Mouse (Mus musculus) CH12.LX (cell line): Measurements from ENCODE around the gene Cgref1. TPM values are rescaled to one million over a fixed set of nuclear protein-coding genes. Genes with fewer than 3 reads are reported as not detected.

ENCODE experiments used
- DNase-seq: peaks from one replicate; pipeline ENCODE4 v3.0.0-alpha.2; 2013; ENCODE audit errors: extremely low read depth
- H3K27ac ChIP-seq: 2 replicates; pipeline ENCODE4 v1.5.1; 2012; ENCODE audit warnings: low read depth, mild to moderate bottlenecking, control low read depth, moderate library complexity; ENCODE audit not compliant: insufficient read depth
- H3K27me3 ChIP-seq: replicated peaks from 2 replicates; pipeline ENCODE3; 2012; ENCODE audit warnings: inconsistent platforms
- H3K36me3 ChIP-seq, 2 experiments: replicated peaks in 1 of 2; 2 replicates each; pipeline versions ENCODE3 to v1.6.1; 2012; ENCODE audit warnings: inconsistent platforms in 1 of 2, low read length in 1 of 2, mild to moderate bottlenecking in 1 of 2, mixed read lengths in 1 of 2, moderate library complexity in 1 of 2; ENCODE audit not compliant: control insufficient read depth in 1 of 2, insufficient read depth in 1 of 2
- H3K4me1 ChIP-seq, 2 experiments: 2 replicates each; pipeline ENCODE4 v1.6.1; 2012; ENCODE audit warnings: inconsistent platforms in 1 of 2, moderate library complexity in 1 of 2; ENCODE audit not compliant: insufficient read depth in 2 of 2, control insufficient read depth in 1 of 2
- H3K4me2 ChIP-seq: 2 replicates; pipeline ENCODE4 v1.6.1; 2012; ENCODE audit warnings: low read depth, mild to moderate bottlenecking, control low read depth; ENCODE audit not compliant: poor library complexity, insufficient read depth, severe bottlenecking
- H3K4me3 ChIP-seq, 3 experiments: fragments of 150-350 bp in 1 of 3; sonication (generic) in 1 of 3; replicated peaks in 1 of 3; 2 replicates each; pipeline versions ENCODE3 to v1.5.1; 2011 to 2012; ENCODE audit warnings: low read depth in 2 of 3, low read length in 2 of 3, mild to moderate bottlenecking in 2 of 3, moderate library complexity in 2 of 3, control low read depth in 1 of 3, improper control_type of control experiment in 1 of 3, inconsistent platforms in 1 of 3, mixed read lengths in 1 of 3; ENCODE audit not compliant: poor library complexity in 1 of 3
- H3K79me2 ChIP-seq: replicated peaks from 2 replicates; pipeline ENCODE4 v1.6.1; 2012; ENCODE audit warnings: mild to moderate bottlenecking, moderate library complexity; ENCODE audit not compliant: control insufficient read depth, poor library complexity, insufficient read depth, severe bottlenecking; ENCODE audit errors: extremely low read depth
- H3K9ac ChIP-seq: 2 replicates; pipeline ENCODE4 v1.6.1; 2012; ENCODE audit warnings: low read depth, mild to moderate bottlenecking, control low read depth, moderate library complexity; ENCODE audit not compliant: insufficient read depth
- H3K9me3 ChIP-seq: replicated peaks from 2 replicates; pipeline ENCODE3; 2012; ENCODE audit warnings: low read length, inconsistent platforms, mixed read lengths
- CHD2 ChIP-seq: IDR thresholded peaks from 2 replicates; pipeline ENCODE4 v1.6.1; 2011; ENCODE audit warnings: low read length, improper control_type of control experiment
- CTCF ChIP-seq, 2 experiments: IDR thresholded peaks in 1 of 2; conservative IDR thresholded peaks in 1 of 2; 2 replicates each; pipeline ENCODE4 v1.5.1; 2011 to 2012; ENCODE audit warnings: low read depth in 2 of 2, low read length in 2 of 2, improper control_type of control experiment in 1 of 2, inconsistent platforms in 1 of 2, mild to moderate bottlenecking in 1 of 2, moderate library complexity in 1 of 2
- E2F4 ChIP-seq: IDR thresholded peaks from 2 replicates; pipeline ENCODE4 v1.6.1; 2011; ENCODE audit warnings: low read depth, low read length, improper control_type of control experiment; ENCODE audit not compliant: insufficient replicate concordance
- ELF1 ChIP-seq: IDR thresholded peaks from 2 replicates; pipeline ENCODE4 v1.6.1; 2014; ENCODE audit warnings: low read depth, mild to moderate bottlenecking, inconsistent platforms, low read length, improper control_type of control experiment
- ETS1 ChIP-seq: conservative IDR thresholded peaks from 2 replicates; pipeline ENCODE4 v1.6.1; 2012; ENCODE audit warnings: low read depth, mild to moderate bottlenecking, inconsistent platforms, low read length, improper control_type of control experiment, moderate library complexity
- GABPA ChIP-seq: IDR thresholded peaks from 2 replicates; pipeline ENCODE4 v1.6.1; 2012; ENCODE audit warnings: low read depth, low read length, improper control_type of control experiment, inconsistent platforms; ENCODE audit not compliant: insufficient replicate concordance
- IRF4 ChIP-seq: IDR thresholded peaks from 2 replicates; pipeline ENCODE4 v1.6.1; 2014; ENCODE audit warnings: low read depth, mild to moderate bottlenecking, inconsistent platforms, low read length, improper control_type of control experiment
- JUND ChIP-seq: conservative IDR thresholded peaks from 2 replicates; pipeline ENCODE4 v1.6.1; 2011; ENCODE audit warnings: low read depth, low read length, improper control_type of control experiment
- KAT2A ChIP-seq: IDR thresholded peaks from 2 replicates; pipeline ENCODE4 v1.6.1; 2012; ENCODE audit warnings: low read length, improper control_type of control experiment, inconsistent platforms; ENCODE audit not compliant: insufficient replicate concordance
- MAFK ChIP-seq: IDR thresholded peaks from 2 replicates; pipeline ENCODE4 v1.6.1; 2011; ENCODE audit warnings: low read length, improper control_type of control experiment; ENCODE audit not compliant: insufficient replicate concordance
- MAZ ChIP-seq: IDR thresholded peaks from 2 replicates; pipeline ENCODE4 v1.6.1; 2012; ENCODE audit warnings: low read depth, mild to moderate bottlenecking, inconsistent platforms, low read length, improper control_type of control experiment, moderate library complexity
- MXI1 ChIP-seq: IDR thresholded peaks from 2 replicates; pipeline ENCODE4 v1.6.1; 2011; ENCODE audit warnings: mild to moderate bottlenecking, low read depth, low read length, improper control_type of control experiment
- MYC ChIP-seq: IDR thresholded peaks from 2 replicates; pipeline ENCODE4 v1.6.1; 2011; ENCODE audit warnings: low read depth, mild to moderate bottlenecking, improper control_type of control experiment, low read length
- NRF1 ChIP-seq: IDR thresholded peaks from 2 replicates; pipeline ENCODE4 v1.6.1; 2014; ENCODE audit warnings: low read depth, mild to moderate bottlenecking, inconsistent platforms, low read length, improper control_type of control experiment, moderate library complexity
- POLR2A ChIP-seq: IDR thresholded peaks from 2 replicates; pipeline ENCODE4 v1.6.1; 2011; ENCODE audit warnings: low read depth, mild to moderate bottlenecking, improper control_type of control experiment, low read length
- POLR2AphosphoS2 ChIP-seq: IDR thresholded peaks from 2 replicates; pipeline ENCODE4 v1.6.1; 2011; ENCODE audit warnings: low read depth, low read length, improper control_type of control experiment
- RAD21 ChIP-seq: IDR thresholded peaks from 2 replicates; pipeline ENCODE4 v1.6.1; 2011; ENCODE audit warnings: low read depth, mild to moderate bottlenecking, low read length, improper control_type of control experiment, moderate library complexity
- SIN3A ChIP-seq: IDR thresholded peaks from 2 replicates; pipeline ENCODE4 v1.6.1; 2012; ENCODE audit warnings: low read length, improper control_type of control experiment, inconsistent platforms
- TBP ChIP-seq: conservative IDR thresholded peaks from 2 replicates; pipeline ENCODE4 v1.6.1; 2011; ENCODE audit warnings: low read depth, low read length, improper control_type of control experiment
- TCF12 ChIP-seq: IDR thresholded peaks from 2 replicates; pipeline ENCODE4 v1.6.1; 2014; ENCODE audit warnings: low read depth, mild to moderate bottlenecking, inconsistent platforms, low read length, improper control_type of control experiment
- UBTF ChIP-seq: IDR thresholded peaks from 2 replicates; pipeline ENCODE4 v1.6.1; 2012; ENCODE audit warnings: low read depth, mild to moderate bottlenecking, inconsistent platforms, low read length, improper control_type of control experiment, moderate library complexity
- USF1 ChIP-seq: IDR thresholded peaks from 2 replicates; pipeline ENCODE4 v1.6.1; 2014; ENCODE audit warnings: low read depth, mild to moderate bottlenecking, inconsistent platforms, low read length, improper control_type of control experiment
- USF2 ChIP-seq: conservative IDR thresholded peaks from 2 replicates; pipeline ENCODE4 v1.6.1; 2011; ENCODE audit warnings: low read depth, low read length, improper control_type of control experiment
- ZC3H11A ChIP-seq: IDR thresholded peaks from 2 replicates; pipeline ENCODE4 v1.6.1; 2012; ENCODE audit warnings: low read depth, mild to moderate bottlenecking, inconsistent platforms, low read length, improper control_type of control experiment
- ZKSCAN1 ChIP-seq: IDR thresholded peaks from 2 replicates; pipeline ENCODE4 v1.6.1; 2012; ENCODE audit warnings: low read depth, inconsistent platforms, low read length, improper control_type of control experiment, borderline replicate concordance
- dilution Hi-C: fragments of 300-500 bp; cut with MboI; formaldehyde crosslinking; loops from 2 replicates; pipeline ENCODE4 v1.14.3; 2020; ENCODE audit warnings: low sequenced_read_pairs; ENCODE audit not compliant: extremely low pct_unique_long_range_greater_than_20kb, extremely low pct_ligation_motif_present
- in situ Hi-C: fragments of 300-500 bp; cut with MboI; formaldehyde crosslinking; loops from 3 replicates; pipeline ENCODE4 v1.14.3; 2019; ENCODE audit warnings: low sequenced_read_pairs, low pct_ligation_motif_present, low pct_unique_long_range_greater_than_20kb, mixed read lengths
- polyA plus RNA-seq: library from polyadenylated mRNA; unstranded; fragments of >175 nt; gene quantifications from 2 replicates; pipeline ENCODE4 v1.2.1, GENCODE M21; 2012; ENCODE audit warnings: low read depth; ENCODE audit not compliant: insufficient read length
- total RNA-seq, 2 experiments: library from RNA; depleted of rRNA; stranded (reverse); fragments of 300-350 nt in 1 of 2; fragments of >200 nt in 1 of 2; gene quantifications; 2 replicates each; pipeline ENCODE4 v1.2.3; 2012 to 2014

Gene Cgref1
- total and polyA plus RNA-seq, 3 experiments, result not detected

GRCm38 (mm10) chr5:30926073-30926472 lies 19.3 kb downstream of the Cgref1 start:
- in situ Hi-C loops, result loop anchor here (5.0 kb wide), 1 partner anchor 76 kb away; no protein-coding TSS in a partner anchor
- peaks cover 0 to 33% of the 10 kb centered on the region in 2 experiments; a peak in 3 of 4 replicates for H3K4me1 ChIP-seq
- dilution Hi-C loops, result no loop called here
- peaks cover 68% of the 10 kb centered on the region for H3K27me3 ChIP-seq
- no peaks in the 10 kb centered on the region for H3K36me3 ChIP-seq
- H3K79me2 ChIP-seq, result no peaks in the 10 kb centered on the region
- H3K4me2 ChIP-seq, result no peak overlapping the region
- DNase-seq, result no peak
- no peak for TF ChIP-seq TBP
- no peak for TF ChIP-seq CTCF (conservative IDR thresholded peaks at IDR 0.05 in 1 of 2, IDR thresholded peaks at IDR 0.05 in 1 of 2; ENCODE audit: low read depth in 2 of 2, low read length in 2 of 2)
- no peak for TF ChIP-seq POLR2A
- TF ChIP-seq GABPA, result no peak
- TF ChIP-seq POLR2AphosphoS2, result no peak
- TF ChIP-seq NRF1, result no peak
- no peak for TF ChIP-seq USF1
- no peak for TF ChIP-seq USF2
- no peak for TF ChIP-seq IRF4
- TF ChIP-seq ZKSCAN1, result no peak
- TF ChIP-seq MYC, result no peak
- no peak for TF ChIP-seq TCF12
- TF ChIP-seq ELF1, result no peak
- no peak for TF ChIP-seq MAFK
- TF ChIP-seq E2F4, result no peak
- TF ChIP-seq MAZ, result no peak
- TF ChIP-seq, all 38 proteins: peak for 0
- no peak overlapping the region for H3K27ac ChIP-seq
- H3K9ac ChIP-seq, result no peak overlapping the region
- no peak overlapping the region for H3K4me3 ChIP-seq
- H3K9me3 ChIP-seq, result no peaks in the 10 kb centered on the region

DNA sequence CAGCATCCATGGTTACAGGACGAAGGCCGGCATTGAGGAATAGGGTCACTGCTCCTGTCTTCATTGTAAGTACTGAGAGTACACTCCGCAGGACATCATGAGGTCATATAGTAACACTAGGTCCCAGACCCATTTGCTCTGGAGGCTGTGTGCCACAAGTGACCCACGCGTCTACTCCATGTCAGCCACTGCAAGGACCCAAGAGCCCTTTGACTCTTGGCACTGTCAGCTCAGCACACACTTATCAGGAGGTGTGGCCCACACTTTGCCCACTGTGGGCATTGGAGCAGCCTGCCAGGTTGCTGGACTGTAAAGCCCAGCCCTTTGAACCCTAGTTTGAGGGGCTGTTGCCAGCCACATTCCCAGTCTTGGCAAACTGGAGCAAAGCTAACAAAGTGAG lies 20.2 kb downstream of the Cgref1 start:
- H3K27me3 ChIP-seq, result peaks cover 73% of the 10 kb centered on the region
- dilution Hi-C loops (no loop called here), in situ Hi-C loops (loop anchor here (5.0 kb wide), 1 partner anchor 77 kb away; no protein-coding TSS in a partner anchor)
- no peak overlapping the region for H3K4me3 ChIP-seq
- no peak overlapping the region for H3K9ac ChIP-seq
- H3K4me2 ChIP-seq, result no peak overlapping the region
- no peaks in the 10 kb centered on the region for H3K79me2 ChIP-seq
- DNase-seq, result no peak
- TF ChIP-seq POLR2AphosphoS2 (no peak), RAD21 (no peak), GABPA (no peak), ELF1 (no peak), CHD2 (no peak), KAT2A (no peak), NRF1 (no peak), IRF4 (no peak), JUND (no peak), SIN3A (no peak), ZC3H11A (no peak), USF1 (no peak), MXI1 (no peak), TCF12 (no peak), UBTF (no peak), ETS1 (no peak), MAFK (no peak), E2F4 (no peak)
- peaks cover 8 to 36% of the 10 kb centered on the region in 2 experiments; a peak in 3 of 4 replicates for H3K4me1 ChIP-seq
- H3K9me3 ChIP-seq, result no peaks in the 10 kb centered on the region
- no peak overlapping the region for H3K27ac ChIP-seq
- H3K36me3 ChIP-seq, result no peaks in the 10 kb centered on the region
